Mouse (Mus musculus): ENCODE results near the gene Pfdn4. TPM values are rescaled to one million over a fixed set of nuclear protein-coding genes. Genes with fewer than 3 reads are reported as not detected.

The Pfdn4 gene
- polyA plus RNA-seq, 1 experiment from 2014 or later = 18.1 TPM

DNA sequence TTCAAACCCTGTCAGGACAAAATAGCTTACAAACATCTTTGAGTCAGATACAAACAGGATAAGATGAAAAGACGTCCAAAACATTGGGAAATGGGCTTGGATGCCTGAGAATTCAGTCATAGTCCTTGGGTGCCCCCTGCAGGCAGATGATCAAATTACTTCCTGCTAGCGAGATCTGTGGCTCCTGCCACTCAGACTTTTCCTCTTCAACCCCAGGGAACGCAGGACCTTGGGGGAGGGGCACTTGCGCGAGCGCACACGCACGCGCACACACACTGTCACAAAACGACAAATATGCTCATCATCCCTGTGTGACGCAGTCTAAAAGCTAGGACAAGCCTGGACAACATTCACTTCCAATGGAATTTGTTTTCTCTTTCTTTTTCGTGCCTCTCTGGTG, 12.6 kb downstream of the Pfdn4 start:
- ATAC-seq (ENCODE audit: low read depth) = no peak
- peak overlapping the region; percentile 28; the same call in 1 of the 2 replicates for H3K9ac ChIP-seq (ENCODE audit: low read depth, low read length)
- WGBS (ENCODE audit: insufficient replicate concordance) = 2% methylated on average over 12 of the region's 12 CpGs
- peak overlapping the region; percentile 44 for H3K4me3 ChIP-seq (ENCODE audit: low read depth, low read length)
- no peak overlapping the region for H3K27ac ChIP-seq (ENCODE audit: low read length)
- H3K36me3 ChIP-seq (ENCODE audit: control insufficient read depth, insufficient read depth) = no peaks in the 10 kb centered on the region
- H3K27me3 ChIP-seq (ENCODE audit: control insufficient read depth, insufficient read depth, low read depth, low read length) = no peaks in the 10 kb centered on the region
- H3K4me2 ChIP-seq (ENCODE audit: low read depth, low read length) = peak overlapping the region; percentile 67
- H3K9me3 ChIP-seq (replicated peaks; ENCODE audit: control insufficient read depth, low read length) = no peaks in the 10 kb centered on the region
- H3K4me1 ChIP-seq (ENCODE audit: control insufficient read depth, low read depth, low read length) = peaks cover 21% of the 10 kb centered on the region

DNA sequence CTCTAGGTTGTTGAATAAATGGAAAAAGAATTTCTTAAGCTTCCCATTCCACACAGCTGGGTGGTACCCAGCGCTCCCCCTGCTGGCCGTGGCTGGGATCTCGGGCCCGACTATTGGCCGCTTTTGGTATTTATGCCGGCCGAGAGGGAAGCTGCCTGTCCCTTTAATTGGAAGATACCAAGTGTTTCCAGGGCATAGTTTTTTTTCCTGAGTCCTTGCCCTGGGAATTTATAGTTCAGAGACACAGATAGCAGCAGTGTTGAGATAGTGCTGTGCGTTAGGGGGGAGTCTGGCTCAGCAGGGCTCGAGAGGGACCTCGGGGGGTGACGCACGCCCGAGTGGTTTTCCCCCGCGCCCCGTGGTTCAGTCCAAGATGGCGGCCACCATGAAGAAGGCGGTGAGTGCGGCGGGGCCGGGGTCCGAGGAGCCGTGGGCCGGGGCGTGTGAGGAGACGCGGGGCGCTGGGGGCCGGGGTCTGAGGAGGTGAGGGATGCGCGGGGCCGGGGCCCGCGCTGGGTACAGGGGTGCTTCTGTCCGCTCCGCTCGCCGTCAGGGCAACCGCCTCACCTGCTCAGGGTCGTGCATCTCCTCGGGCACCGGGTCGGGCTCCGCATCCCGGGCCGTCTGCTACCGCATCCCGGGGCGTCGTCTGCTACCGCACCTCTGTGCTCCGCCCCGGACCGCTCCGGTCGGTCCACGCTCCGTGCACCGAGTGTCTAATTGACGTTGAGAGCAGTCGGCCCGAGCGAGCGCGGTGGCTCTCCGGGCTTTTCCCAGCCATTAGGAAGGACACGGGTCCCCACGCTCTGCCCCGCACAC, 15.1 kb downstream of the Pfdn4 start:
- under 1% methylated on average over 65 of the region's 69 CpGs for WGBS (ENCODE audit: insufficient replicate concordance)
- Histone ChIP-seq H3K9ac (ENCODE audit: low read depth, low read length) (peak overlapping the region; percentile 90), H3K4me3 (ENCODE audit: low read depth, low read length) (peak overlapping the region; percentile 94), H3K4me2 (ENCODE audit: low read depth, low read length) (peak overlapping the region; percentile 67), H3K27ac (ENCODE audit: low read length) (peak overlapping the region; percentile 77), H3K27me3 (ENCODE audit: control insufficient read depth, insufficient read depth, low read depth, low read length) (no peaks in the 10 kb centered on the region), H3K4me1 (ENCODE audit: control insufficient read depth, low read depth, low read length) (peaks cover 21% of the 10 kb centered on the region), H3K36me3 (ENCODE audit: control insufficient read depth, insufficient read depth) (no peaks in the 10 kb centered on the region), H3K9me3 (replicated peaks; ENCODE audit: control insufficient read depth, low read length) (no peaks in the 10 kb centered on the region)
- ATAC-seq (ENCODE audit: low read depth) = peak; percentile 80

DNA sequence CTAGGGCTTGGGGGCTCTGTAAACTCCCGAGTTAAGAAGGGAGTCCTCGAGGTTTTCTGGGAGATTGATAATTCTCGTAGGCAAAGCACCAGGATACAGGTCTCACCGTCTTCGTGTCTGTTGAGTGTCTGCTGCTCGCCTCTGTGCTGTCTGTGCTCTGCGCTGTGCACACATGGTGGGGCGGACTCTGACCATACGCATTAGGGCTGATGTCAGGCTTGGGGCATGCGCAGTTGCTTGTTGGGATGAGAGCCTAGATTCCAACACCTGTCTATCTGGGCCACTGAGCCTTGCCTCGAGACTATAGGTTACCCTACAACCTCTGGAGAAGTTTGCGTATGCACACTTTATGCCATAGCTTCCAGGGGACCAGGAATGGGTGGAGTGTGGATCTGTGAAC, 17.5 kb downstream of the Pfdn4 start:
- Histone ChIP-seq H3K4me3 (ENCODE audit: low read depth, low read length) (no peak overlapping the region), H3K27me3 (ENCODE audit: control insufficient read depth, insufficient read depth, low read depth, low read length) (no peaks in the 10 kb centered on the region), H3K9ac (ENCODE audit: low read depth, low read length) (no peak overlapping the region), H3K9me3 (replicated peaks; ENCODE audit: control insufficient read depth, low read length) (no peaks in the 10 kb centered on the region), H3K4me1 (ENCODE audit: control insufficient read depth, low read depth, low read length) (peaks cover 21% of the 10 kb centered on the region), H3K4me2 (ENCODE audit: low read depth, low read length) (no peak overlapping the region), H3K27ac (ENCODE audit: low read length) (no peak overlapping the region), H3K36me3 (ENCODE audit: control insufficient read depth, insufficient read depth) (peaks cover 4% of the 10 kb centered on the region)
- WGBS (ENCODE audit: insufficient replicate concordance) = 74% methylated on average over 12 of the region's 12 CpGs
- ATAC-seq (ENCODE audit: low read depth) = no peak

DNA sequence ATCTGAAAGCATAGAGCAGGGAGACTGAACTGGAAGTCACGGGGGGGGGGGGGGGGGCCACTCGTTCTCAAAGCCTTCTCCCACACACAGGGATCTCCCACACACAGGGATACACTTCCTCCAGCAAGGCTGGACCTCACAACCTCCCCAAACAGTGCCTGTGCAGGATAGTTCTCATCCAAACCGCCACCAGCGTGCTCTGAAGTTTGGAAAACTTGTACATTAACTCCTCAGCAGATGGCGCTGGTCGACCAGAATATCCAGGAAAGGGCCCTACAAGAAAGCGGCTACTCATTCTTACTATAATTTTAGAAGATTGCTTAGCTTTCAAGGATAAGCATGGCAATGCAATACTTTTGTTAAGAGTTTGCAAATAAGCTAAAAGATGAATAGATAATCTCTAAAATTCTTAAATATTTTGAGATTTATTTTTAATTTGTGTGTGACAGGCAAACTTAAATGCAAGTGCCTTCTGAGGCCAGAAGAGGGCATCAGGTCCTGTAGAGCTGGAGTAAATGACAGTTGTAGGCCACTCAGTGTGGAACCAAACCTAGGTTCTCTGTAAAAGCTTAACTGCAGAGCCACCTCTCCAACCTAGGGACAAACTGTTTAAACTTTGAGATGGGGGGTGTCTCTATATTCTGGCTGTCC, 24.2 kb downstream of the Pfdn4 start:
- Histone ChIP-seq H3K9me3 (replicated peaks; ENCODE audit: control insufficient read depth, low read length) (no peaks in the 10 kb centered on the region), H3K36me3 (ENCODE audit: control insufficient read depth, insufficient read depth) (peaks cover 7% of the 10 kb centered on the region), H3K27me3 (ENCODE audit: control insufficient read depth, insufficient read depth, low read depth, low read length) (no peaks in the 10 kb centered on the region), H3K9ac (ENCODE audit: low read depth, low read length) (no peak overlapping the region), H3K4me1 (ENCODE audit: control insufficient read depth, low read depth, low read length) (no peaks in the 10 kb centered on the region), H3K4me3 (ENCODE audit: low read depth, low read length) (no peak overlapping the region), H3K4me2 (ENCODE audit: low read depth, low read length) (no peak overlapping the region), H3K27ac (ENCODE audit: low read length) (no peak overlapping the region)
- 18% methylated on average over 6 of the region's 7 CpGs for whole genome bisulfite sequencing (ENCODE audit: insufficient replicate concordance)
- ATAC-seq (ENCODE audit: low read depth) = 0 out of 2 replicates have a peak, but pooled peaks have one; percentile 28

DNA sequence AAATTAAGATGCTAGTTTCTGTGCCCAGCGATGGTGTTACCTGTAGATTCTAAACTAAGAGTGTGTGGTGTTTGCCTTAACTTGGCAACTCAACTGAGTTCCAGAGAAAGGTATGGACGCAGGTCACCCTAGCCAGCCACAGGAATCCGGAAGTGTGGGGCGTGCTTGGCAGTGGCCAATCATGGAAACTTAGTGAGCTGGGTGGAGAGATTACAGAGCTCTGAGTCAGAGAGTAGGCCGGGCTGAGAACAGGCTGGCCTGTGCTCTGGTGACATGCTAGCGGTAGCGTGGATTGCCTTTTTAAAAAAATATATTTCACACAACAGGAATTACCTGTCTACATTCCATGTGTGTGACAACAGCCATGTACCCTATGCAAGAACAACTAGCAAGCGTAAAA, 30.3 kb downstream of the Pfdn4 start:
- H3K4me1 ChIP-seq (ENCODE audit: control insufficient read depth, low read depth, low read length) = no peaks in the 10 kb centered on the region
- no peak for ATAC-seq (ENCODE audit: low read depth)
- H3K9me3 ChIP-seq (replicated peaks; ENCODE audit: control insufficient read depth, low read length) = no peaks in the 10 kb centered on the region
- WGBS (ENCODE audit: insufficient replicate concordance) = 70% methylated on average over 8 of the region's 8 CpGs
- no peak overlapping the region for H3K4me3 ChIP-seq (ENCODE audit: low read depth, low read length)
- H3K27ac ChIP-seq (ENCODE audit: low read length) = no peak overlapping the region
- H3K36me3 ChIP-seq (ENCODE audit: control insufficient read depth, insufficient read depth) = no peaks in the 10 kb centered on the region
- no peak overlapping the region for H3K4me2 ChIP-seq (ENCODE audit: low read depth, low read length)
- H3K9ac ChIP-seq (ENCODE audit: low read depth, low read length) = no peak overlapping the region
- H3K27me3 ChIP-seq (ENCODE audit: control insufficient read depth, insufficient read depth, low read depth, low read length) = no peaks in the 10 kb centered on the region

DNA sequence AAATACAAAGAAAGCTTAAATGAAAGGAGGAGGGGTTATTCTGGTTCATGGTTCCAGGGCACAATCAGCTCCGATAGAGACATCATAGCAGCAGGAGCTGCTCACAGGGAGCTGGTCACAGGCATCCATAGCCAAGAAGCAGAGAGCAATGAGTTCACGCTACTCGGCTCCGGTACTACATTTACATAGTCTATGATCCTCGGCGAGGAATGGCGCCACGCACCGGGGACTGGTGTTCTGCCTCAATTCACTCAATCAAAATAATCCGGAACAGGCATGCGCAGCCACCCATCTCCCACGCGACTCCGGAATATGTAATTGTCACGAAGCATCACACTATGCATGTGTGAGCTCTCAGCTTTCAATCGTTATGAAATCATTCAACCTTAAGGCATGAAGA, 31.8 kb downstream of the Pfdn4 start:
- H3K27ac ChIP-seq (ENCODE audit: low read length) = no peak overlapping the region
- no peaks in the 10 kb centered on the region for H3K27me3 ChIP-seq (ENCODE audit: control insufficient read depth, insufficient read depth, low read depth, low read length)
- no peak overlapping the region for H3K4me2 ChIP-seq (ENCODE audit: low read depth, low read length)
- H3K9me3 ChIP-seq (replicated peaks; ENCODE audit: control insufficient read depth, low read length) = no peaks in the 10 kb centered on the region
- ATAC-seq (ENCODE audit: low read depth) = no peak
- no peaks in the 10 kb centered on the region for H3K36me3 ChIP-seq (ENCODE audit: control insufficient read depth, insufficient read depth)
- H3K4me1 ChIP-seq (ENCODE audit: control insufficient read depth, low read depth, low read length) = no peaks in the 10 kb centered on the region
- H3K4me3 ChIP-seq (ENCODE audit: low read depth, low read length) = no peak overlapping the region
- no peak overlapping the region for H3K9ac ChIP-seq (ENCODE audit: low read depth, low read length)
- 86% methylated on average over 16 of the region's 16 CpGs for WGBS (ENCODE audit: insufficient replicate concordance)

DNA sequence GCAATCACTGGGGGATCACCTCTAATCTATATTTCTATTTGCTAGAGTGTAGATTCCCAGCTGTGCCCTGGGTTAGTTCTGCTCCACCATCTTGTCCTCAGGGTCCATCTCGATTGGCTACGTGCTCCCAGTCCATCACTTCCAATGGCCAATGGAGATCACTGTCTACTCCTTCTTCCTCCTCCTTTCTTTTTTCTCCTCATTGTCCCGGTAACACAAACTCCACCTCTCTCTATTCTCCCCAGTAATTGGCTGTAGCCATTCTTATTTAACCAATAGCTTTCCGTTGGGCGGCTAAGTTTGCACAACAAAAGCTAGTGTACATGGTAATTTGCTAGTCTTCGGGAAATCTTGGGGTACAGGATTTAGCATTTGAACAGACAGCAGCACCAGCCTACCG, 33.5 kb downstream of the Pfdn4 start:
- Histone ChIP-seq H3K36me3 (ENCODE audit: control insufficient read depth, insufficient read depth) (no peaks in the 10 kb centered on the region), H3K27me3 (ENCODE audit: control insufficient read depth, insufficient read depth, low read depth, low read length) (no peaks in the 10 kb centered on the region), H3K9me3 (replicated peaks; ENCODE audit: control insufficient read depth, low read length) (no peaks in the 10 kb centered on the region), H3K4me1 (ENCODE audit: control insufficient read depth, low read depth, low read length) (no peaks in the 10 kb centered on the region), H3K4me2 (ENCODE audit: low read depth, low read length) (no peak overlapping the region), H3K9ac (ENCODE audit: low read depth, low read length) (no peak overlapping the region), H3K4me3 (ENCODE audit: low read depth, low read length) (no peak overlapping the region), H3K27ac (ENCODE audit: low read length) (no peak overlapping the region)
- ATAC-seq (ENCODE audit: low read depth) = no peak
- 75% methylated on average over 7 of the region's 7 CpGs for WGBS (ENCODE audit: insufficient replicate concordance)

DNA sequence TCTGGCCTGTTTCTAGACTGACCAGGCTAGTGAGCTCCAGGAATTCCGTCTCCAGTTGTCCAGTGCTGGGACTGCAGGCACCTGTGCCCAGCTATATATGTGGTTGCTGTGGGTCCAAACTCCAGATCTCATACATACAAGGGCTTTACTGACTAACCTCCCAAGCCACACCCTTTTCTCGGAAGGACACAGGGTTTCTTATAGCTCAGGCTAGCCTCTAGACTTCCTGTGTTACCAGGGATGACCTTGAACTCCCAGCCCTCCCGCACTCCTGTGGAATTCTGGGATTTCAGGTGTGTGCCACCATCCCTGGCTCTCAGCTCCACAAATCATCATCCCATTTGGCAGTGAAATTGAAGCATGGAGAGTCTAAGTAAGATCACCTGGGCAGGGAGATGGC, 34.0 kb downstream of the Pfdn4 start:
- no peak for ATAC-seq (ENCODE audit: low read depth)
- WGBS (ENCODE audit: insufficient replicate concordance) = 61% methylated on average over 3 of the region's 3 CpGs

DNA sequence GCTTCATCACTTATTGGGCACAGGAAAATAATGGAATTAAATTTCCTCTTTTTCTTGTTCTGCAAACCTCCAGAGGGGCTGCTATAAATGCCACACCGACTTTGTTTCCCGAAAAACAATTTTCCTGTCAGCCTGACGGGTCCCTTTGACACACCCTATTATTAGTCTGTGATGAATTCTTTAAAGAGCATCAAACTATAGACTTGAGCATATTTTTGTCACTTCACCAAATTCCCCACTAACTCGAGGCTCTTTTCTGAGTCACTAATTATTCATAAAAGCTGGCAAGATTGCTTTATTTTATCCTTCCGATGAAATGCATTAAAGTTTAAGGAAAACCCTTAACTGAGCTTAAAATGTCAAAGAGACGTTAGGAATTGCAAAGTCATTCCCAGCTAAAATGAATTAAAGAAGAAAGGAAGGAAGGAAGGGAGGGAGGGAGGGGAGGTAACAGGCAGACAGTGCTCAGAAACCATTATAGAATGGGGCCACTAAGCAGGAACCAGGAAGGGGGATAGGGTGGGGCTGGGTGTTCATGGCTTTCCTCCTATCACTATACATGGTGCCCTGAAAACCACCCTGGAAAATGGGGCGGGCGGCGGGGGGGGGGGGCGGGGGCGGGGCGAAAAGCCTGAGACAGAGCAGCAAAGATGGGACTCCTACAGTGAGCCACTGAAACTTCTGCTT, 38.0 kb downstream of the Pfdn4 start:
- 31% methylated on average over 6 of the region's 12 CpGs for WGBS (ENCODE audit: insufficient replicate concordance)
- no peak overlapping the region for H3K27ac ChIP-seq (ENCODE audit: low read length)

More for the DNA sequence above, 34.0 kb downstream of the Pfdn4 start:
- H3K9me3 ChIP-seq (replicated peaks; ENCODE audit: control insufficient read depth, low read length) = no peaks in the 10 kb centered on the region
- no peaks in the 10 kb centered on the region for H3K36me3 ChIP-seq (ENCODE audit: control insufficient read depth, insufficient read depth)
- no peaks in the 10 kb centered on the region for H3K27me3 ChIP-seq (ENCODE audit: control insufficient read depth, insufficient read depth, low read depth, low read length)
- no peak overlapping the region for H3K4me2 ChIP-seq (ENCODE audit: low read depth, low read length)
- H3K27ac ChIP-seq (ENCODE audit: low read length) = no peak overlapping the region
- no peak overlapping the region for H3K4me3 ChIP-seq (ENCODE audit: low read depth, low read length)
- H3K9ac ChIP-seq (ENCODE audit: low read depth, low read length) = no peak overlapping the region
- no peaks in the 10 kb centered on the region for H3K4me1 ChIP-seq (ENCODE audit: control insufficient read depth, low read depth, low read length)

More for the DNA sequence above, 38.0 kb downstream of the Pfdn4 start:
- Histone ChIP-seq H3K9ac (ENCODE audit: low read depth, low read length) (no peak overlapping the region), H3K4me3 (ENCODE audit: low read depth, low read length) (no peak overlapping the region), H3K27me3 (ENCODE audit: control insufficient read depth, insufficient read depth, low read depth, low read length) (no peaks in the 10 kb centered on the region), H3K36me3 (ENCODE audit: control insufficient read depth, insufficient read depth) (no peaks in the 10 kb centered on the region), H3K4me2 (ENCODE audit: low read depth, low read length) (no peak overlapping the region), H3K9me3 (replicated peaks; ENCODE audit: control insufficient read depth, low read length) (no peaks in the 10 kb centered on the region), H3K4me1 (ENCODE audit: control insufficient read depth, low read depth, low read length) (no peaks in the 10 kb centered on the region)
- ATAC-seq (ENCODE audit: low read depth) = no peak
